Mouse (Mus musculus): ENCODE results near the gene Lsamp.
"Not testable (repeated sequence)": the region's sequence is repeated elsewhere in the genome, so short reads cannot be mapped to it uniquely, and the experiment has no call there.

Lsamp gene

DNA sequence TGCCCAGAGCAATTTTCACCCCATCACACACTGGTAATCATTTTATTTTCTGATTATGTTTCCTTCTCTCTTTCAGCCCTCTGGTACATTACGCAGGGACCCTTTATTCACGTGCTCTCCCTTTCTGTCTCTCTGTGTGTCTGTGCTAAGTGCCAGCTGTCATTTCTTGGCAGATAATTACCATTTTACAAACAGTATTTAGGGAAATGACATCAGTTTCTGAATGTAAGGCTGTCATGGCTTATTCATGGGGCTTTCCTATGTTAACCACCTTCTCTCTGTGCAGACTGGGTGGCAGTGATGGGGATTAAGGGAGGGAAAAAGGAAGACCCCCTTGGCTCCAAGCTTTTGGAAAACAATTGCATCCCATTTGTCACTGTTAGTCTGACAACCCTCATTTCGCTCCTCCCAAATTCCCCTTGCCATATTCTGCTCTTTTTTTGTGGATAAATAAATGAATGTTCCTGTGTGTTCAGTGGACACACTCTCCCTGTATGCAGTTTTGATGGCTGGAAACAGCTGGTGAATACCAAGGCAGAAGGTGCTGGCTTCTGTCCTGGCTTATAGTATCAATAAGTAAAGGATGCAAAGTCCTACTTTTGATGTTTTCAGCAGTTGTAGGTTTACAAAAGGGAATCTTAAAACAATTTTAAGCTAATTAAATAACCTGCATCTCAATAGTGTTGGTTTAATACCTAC, 520.2 kb downstream of the Lsamp start:
- CTCF ChIA-PET = no interaction called here

DNA sequence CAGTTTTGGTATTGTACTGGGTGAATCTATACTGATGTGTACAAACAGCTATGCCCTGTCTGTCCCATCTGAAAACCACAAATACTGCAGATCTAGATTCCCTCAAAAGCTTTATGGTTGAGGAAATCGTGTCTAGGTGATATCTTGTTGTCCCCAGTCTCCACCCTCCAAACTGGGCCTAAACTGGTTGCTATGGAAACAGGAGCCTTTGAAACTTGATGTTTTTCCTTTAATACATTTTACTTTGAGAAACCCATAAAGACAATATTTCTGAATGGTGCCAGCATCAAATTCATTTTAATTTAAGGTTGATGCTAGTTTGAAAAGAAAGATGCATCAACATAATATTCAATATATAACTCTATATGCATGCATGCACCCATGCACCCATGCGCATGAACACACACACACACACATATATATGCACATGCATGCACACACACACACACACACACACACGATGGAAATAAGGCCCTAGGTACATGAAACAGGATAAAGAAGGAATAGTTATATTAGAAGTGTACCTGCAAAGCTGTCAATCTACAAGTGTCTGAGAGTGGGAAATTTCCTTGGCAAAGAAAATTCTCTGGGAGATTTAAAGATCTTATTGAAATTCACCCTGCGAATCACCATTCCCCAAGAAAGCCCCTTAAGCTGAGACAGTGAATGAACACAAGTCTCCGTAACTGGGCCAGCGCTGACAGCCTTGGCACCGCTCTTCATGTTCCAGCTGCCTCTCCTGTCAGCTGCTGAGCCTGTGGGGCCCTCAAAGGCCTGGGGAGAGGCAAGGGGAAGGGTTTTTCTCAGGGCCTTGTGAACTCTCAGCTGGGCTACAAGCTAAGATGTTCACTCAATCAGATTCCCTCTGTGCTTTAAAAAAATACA, 525.2 kb downstream of the Lsamp start:
- CTCF ChIA-PET = no interaction called here

DNA sequence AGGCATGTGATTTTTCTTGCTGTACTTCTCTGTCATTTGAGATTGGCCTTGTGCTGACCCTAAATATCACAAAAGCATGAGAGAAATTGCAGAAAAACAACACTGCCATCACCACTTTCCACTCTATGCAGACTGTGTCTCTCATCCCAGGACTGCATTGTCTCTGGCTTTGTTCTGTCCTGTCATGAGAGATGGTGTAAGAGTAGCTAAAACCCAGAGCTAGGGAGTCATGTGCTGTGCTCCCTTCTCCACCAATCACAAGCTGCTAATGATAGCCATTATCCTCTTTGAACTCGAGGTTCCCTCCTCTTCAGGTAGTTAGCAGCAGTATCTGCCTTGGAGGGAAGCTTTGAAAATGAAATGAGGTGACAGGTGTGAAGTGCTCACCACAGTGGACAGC, 552.6 kb downstream of the Lsamp start:
- CTCF ChIA-PET = no interaction called here

DNA sequence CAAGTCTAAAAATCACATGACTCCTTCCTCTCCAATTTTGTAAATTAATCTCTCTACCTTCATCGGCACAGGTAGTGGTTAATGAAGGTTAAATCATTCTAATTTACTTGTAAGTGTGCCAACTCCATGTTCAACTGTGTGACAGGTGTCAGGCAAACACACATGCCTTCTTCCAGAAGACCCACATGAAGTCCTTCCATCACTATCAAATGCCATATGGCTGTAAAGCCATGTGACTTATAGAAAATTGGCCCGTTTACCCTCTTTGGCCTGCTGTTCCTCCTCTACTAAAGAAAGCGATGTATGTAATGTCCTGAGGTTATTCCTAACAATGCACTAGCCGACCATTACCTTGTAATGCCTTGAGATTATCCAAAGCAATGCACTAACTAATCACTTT, 565.5 kb downstream of the Lsamp start:
- CTCF ChIA-PET = no interaction called here

DNA sequence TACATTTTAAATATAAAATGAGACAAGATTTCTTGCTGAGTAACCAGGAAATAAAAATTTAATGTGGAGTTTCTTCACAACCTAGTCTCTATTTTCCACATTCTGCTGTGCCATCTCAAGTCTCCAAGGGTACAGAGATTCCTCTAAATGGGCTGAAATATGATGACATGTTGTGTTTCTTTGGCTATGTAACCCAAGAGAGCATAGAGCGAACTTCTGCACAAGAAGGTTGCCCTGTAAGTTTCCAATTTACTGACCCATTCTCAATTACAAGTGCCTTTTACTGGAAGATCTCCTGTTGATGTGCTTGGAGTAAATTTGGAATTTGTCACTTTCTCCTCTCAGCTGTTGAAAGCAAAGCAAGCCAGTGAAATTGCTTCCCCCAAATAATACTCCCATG, 571.4 kb downstream of the Lsamp start:
- CTCF ChIA-PET = no interaction called here

DNA sequence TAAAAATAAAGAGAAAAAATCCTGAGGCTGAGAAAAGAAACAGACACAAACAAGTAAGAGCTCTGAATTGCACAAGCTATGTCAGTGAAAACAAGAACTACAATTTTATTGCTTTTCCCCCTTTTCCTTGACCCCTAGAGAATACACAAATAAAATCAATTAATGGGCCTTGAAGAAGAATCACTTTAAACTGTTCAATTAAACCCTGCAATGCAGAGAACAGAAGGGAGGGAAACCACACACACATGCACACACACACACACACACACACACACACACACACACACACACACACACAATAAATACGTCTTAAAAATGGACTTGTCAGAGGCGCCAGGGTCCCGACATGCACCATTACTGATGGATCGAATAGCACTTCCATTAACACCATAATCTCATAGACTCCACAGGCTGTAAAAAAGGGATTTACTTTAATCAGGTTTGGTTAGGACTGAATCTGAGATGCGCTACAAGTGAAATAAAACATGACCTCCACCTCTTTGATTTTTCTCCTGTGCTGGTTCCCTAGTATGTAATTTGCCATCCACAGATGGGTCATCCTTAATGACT, 573.6 kb downstream of the Lsamp start:
- CTCF ChIA-PET = no interaction called here

DNA sequence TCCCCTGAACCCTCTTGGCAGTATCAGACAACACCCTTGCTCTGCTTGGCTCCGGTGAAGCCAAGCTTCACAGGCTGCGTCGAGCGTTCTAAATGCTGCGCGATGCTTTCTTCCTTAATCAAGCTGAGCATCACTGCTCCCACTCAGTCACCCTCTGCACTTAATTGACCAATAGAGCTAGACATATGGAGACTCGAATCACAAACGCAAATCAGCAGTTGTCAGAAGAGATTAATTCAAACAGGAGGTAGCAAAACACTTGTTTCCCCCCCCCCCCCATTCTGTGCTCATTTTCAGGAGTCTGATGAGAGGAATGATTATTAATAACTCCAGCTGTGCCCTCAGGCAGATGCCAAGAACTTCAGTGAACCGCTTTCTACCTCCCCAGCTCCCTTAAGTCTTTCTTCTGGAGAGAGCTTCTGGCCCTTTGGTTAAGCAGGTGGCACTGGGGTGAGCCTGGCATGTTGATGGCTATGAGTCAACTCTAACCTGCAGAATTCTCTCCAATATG, 583.3 kb downstream of the Lsamp start:
- CTCF ChIA-PET = no interaction called here

DNA sequence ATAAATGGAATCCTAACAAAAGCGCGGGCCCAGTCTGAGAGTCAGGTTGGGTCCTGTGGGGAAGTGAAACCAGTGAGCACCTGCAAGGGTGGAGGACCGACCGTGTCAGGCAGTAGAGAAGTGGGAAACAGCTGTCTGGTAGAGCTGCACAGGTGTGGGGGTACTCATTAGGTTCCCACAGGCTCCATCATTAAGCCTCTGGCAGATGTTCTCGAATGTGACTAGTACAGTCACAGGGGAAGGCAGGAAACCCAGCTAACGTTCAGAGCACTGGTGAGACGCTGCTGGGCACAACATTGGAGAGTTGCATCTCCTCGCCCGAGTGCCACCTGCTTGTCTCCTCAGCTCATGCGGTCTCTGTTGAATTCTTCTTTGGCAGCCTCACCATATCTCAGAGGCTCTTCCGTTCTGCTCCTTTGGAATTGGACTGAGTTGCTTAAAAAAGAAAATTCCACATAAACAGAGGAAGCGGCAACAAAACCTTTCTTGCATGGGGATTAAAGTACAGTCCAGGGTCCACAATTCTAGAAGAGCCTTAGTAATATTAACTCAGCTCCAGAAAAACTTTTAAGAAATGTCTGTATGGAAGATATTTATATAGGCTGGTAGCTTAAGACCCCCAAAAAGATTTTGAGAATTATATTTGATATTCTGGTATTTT, 588.1 kb downstream of the Lsamp start:
- CTCF ChIA-PET = no interaction called here

DNA sequence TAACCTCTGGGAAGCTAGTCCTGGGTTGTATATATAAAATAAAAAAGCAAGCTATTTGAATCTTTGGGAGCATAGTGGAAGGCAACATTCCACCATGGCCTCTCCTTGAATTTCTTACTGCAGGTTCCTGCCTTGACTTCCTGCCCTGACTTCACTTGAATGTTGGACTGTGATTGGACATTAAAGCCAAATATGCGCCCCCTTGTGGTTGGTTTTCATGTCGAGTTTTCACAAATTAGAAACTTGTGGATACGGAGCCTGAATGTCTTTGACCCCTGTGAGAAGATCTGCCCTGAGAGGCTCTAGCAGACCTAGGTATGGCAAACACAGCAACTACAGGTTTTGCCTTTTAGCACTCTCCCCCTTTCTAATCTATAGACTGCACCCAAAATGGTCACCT, 597.9 kb downstream of the Lsamp start:
- CTCF ChIA-PET = no interaction called here

DNA sequence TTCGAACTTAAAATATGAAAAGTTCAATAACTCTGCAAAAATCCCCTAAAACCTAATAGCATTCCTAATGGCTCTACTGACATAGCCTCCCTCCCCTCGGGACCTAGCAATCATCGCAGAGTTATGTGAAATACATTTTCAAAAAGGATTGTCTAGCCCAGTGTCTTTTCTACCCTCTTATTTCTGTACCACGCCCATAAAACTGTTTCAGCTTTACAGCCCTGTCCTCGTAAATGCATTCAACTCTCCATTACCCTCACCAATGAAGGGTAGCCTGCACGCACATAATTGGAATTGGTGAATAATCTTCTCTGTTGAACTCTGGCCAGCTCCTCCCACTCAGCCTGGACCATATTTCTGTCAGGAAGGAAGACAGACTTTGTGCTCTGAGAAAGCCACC, 609.0 kb downstream of the Lsamp start:
- CTCF ChIA-PET = no interaction called here

DNA sequence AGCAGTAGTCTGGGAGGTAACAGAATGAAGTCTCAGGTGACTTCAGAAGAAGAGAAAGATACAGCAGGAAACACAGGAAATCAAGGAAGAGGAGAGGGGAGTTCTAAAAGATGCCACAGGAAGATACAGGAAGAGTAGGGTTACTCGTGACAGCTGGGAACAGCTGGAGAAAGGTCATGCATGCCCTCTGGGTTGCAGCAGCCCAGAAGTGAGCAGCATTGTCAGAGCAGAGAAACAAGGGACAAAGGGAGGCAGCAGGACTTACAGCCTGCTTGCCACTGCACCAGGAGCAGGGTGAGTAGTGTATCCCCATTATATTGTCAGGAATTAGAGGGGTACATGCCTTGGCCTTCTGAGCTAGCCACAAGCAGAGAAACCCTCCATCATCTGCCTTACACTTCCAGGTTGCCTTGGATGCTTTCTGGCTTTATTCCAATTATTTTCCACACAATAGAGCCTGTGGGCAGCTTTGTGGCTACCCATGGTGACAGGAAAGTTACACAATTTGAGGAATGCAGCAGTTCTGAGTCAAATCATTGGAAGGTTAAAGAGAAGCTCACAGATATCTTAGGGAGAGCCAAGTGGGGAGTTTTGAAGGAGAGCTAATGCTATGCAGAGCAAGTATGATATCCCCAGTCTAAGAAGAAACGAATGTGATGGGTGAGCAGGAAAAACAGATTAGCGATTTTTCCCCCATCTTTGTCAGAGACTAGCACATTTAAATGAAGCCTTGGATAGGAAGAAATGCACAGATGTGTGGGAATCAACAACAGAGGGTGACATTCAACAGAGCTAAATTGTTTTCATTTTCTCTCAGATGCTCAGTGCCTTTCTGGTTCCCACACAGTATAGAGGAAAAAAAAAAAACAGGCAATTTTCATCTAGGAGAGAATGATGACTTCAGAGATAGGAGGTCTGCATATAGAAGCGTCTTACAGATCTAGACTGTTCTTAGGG, 617.5 kb downstream of the Lsamp start:
- CTCF ChIA-PET = no interaction called here

DNA sequence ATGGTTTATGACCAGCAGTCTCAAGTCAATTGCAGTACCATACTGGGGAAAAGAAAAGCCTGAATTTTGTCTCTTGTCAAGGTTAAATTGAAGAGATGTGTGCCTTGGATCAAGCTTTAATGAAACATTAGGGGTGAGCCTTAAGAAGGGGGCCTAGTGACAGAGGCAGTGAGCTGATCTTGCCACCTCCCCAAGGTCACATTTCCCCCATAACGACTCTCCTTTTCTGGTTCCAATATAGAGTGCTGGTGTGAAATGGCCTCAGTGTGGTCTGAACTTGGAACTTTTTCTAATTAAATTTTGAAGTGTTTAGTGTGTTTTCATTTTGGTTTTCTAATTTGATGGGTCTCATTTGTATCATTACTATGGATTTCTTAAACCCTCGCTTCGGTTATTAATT, 623.3 kb downstream of the Lsamp start:
- CTCF ChIA-PET = no interaction called here

DNA sequence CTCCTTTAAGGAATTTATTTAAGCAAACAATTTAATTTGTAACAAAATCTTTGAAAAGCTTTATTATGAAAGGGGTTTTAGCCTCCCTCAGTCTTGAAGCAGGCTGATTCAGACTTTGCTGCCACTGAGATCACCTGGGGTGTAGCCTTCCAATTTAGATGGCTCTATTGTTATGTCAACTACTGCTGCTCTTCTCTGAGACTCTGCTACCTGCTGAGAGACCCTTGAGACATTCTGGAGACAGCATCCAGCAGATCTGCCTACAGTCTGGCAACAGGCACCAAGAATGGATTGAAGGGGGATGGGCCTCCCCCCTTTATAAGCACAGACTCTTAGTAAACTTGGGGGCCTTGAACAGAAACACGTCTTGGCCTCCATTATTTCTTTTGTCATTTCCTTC, 632.5 kb downstream of the Lsamp start:
- CTCF ChIA-PET = not testable (repeated sequence)

DNA sequence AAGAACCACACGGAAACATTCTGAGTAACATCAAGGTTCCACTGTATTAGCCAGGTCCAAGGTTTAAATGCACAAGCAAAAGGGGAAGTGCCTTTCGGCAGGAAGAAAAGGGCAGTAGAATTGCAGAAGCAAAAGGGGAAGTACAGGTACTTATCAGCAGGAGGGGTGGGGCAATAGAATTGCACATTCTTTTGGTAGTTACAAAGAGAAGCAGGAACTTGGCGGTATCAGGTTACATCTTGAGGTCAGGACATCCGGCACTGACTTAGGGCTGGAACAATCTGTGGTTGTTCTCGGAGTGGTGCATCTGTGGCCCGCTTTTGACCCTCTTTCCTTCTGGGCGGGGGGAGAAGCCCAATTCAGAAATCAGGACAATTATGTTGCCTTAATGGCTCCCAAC, 636.9 kb downstream of the Lsamp start:
- CTCF ChIA-PET = not testable (repeated sequence)

DNA sequence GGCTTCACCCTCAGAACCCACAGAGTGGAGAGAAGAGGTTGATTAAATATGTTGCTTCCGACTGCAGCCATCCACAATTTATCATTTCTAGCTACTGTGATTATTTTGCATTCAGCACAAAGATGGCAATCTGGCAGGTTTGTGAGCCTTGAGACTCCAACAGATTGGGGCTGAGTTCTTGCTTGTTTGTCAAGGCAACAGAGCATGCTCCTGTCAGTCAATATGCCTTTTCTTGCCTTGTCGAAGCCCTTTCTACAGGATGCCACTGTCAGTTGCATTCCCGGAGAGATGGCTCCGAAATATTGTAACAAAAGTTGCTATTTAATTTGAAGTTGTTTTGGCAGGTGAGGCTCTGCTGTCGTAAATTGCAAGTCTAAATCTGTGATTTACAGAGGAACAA, 643.0 kb downstream of the Lsamp start:
- CTCF ChIA-PET = no interaction called here

DNA sequence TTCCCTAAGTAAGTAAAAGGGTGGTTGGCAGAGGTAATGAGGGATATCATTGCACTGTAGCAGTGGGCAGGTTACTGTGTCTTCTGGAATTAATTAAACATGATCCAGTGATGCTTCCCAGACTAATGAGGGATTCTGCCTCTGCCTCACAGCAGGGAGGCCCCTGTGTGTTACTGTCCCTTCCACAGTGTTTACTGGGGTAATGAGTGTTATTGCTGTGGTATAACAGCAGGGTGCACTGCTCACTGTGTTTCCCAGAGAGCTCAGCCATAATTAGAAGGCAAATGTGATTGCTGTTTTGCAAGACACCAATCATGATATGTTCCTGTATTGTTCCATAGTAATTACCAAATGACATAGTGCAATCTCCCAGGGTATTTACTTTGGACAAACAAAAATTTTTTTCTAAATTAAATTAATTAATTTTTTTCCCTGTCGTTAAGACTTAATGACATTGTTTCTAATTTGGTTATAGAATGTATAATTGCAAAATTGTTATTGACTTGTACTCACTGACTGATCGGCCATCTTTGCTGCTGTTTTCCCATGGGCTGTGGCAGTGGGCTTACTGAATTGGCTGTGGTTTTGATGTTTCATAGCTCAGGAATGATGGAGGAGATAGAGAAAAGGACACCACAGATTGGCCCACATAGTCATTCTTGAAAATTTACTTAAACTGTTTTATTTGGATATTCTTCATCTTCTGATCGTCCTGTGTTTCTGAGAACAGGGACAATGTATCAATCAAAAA, 655.6 kb downstream of the Lsamp start:
- CTCF ChIA-PET = no interaction called here

DNA sequence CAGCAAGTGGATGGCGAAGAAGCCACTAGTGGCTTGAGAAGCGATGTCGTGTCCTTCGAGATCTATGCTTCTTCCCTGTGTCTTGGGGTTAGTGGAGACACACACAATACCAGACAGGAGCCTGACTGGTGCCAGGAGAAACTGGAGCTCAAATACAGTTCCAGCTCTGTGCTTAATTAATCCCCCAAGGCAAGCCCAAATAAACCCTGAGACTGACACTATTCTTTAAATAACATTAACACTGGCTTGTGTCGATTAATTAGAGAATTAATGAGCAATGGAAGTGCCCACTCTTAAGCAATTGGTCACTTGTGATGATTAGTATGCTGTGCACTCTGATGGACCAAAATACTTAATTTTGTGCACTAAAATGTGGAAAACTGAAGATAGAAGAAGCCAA, 668.6 kb downstream of the Lsamp start:
- CTCF ChIA-PET = no interaction called here

DNA sequence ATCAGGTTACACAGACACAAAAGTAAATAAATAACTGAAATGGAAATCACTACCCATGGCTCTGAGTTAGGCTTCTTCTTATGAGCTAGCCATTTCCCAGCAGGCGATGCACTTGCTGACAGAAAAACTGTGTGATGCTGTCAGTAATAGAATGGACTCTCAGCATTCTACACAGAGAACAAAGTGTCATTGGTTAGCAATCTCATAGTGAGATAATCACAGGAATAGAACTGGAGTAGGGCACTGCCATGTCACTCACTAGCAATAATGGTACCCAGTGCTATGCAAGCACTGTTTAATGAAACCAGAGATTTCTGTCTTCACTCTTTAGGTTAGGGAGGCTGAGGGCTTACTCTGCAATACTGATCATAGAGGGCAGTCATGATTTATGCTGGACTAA, 669.3 kb downstream of the Lsamp start:
- CTCF ChIA-PET = no interaction called here

DNA sequence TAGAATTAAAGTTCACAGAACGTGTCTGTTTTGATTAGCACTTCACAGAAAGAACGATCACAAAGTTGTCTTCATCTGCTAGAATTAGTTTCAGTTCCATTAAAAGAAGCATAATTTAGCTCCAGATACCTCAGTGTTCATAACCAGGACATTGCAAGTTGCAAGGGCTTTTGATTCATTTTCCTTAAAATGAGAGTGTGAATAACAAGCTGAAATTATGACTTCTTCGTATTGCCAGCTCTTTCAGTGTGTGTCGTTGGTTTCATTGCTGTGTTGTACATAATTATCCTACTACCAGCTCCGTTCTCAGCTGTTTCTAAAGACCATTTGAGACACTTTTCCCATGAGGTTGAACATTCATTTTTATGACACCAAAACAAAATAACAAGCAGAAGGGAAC, 672.2 kb downstream of the Lsamp start:
- CTCF ChIA-PET = no interaction called here

DNA sequence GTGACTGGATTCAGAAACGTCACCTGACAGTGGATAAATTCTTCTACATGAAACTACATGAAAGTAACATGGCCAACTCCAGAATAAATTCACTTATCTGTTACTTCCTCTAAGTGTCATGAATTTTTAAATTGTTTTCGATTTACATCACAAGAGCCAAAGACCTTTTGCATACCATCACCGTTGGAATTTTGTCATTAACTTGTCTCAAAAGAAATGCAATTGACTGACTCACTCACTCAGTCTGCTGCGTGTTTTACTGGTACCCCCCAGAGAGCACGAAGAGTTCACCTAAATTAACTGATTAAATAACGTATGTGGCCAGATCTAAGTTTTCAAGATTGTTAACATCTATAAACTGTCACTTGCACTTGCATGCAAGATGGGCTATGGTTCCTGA, 672.7 kb downstream of the Lsamp start:
- CTCF ChIA-PET = no interaction called here

DNA sequence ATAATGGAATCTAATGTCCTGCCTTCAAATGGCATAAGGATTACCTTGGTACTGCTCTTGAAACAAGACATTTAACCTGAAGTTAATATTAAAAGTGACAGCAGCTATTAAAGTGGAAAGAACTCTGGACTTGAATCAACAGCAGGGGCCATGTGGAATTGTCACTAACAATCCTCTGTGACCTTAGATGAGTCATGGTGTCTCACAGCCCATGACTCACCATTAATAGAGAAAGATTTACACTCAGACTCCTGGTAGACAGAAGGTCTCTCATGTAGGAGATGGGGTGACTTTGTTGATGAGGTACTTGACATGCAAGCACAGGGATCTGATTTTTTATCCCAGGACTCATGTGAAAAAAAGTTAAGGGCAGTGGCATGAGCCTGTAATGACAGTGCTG, 701.4 kb downstream of the Lsamp start:
- CTCF ChIA-PET = no interaction called here

Data from spleen, embryonic (tissue).